Mouse (Mus musculus) lung, postnatal 4 days (tissue): ENCODE results near the gene Card6.
A peak's percentile ranks its signal among the peaks of the same experiment; 100 is the strongest.

Source experiments
- DNase-seq, 2 experiments: peaks; one replicate each; pipeline ENCODE4 v3.0.0; 2021

Card6 gene

DNA sequence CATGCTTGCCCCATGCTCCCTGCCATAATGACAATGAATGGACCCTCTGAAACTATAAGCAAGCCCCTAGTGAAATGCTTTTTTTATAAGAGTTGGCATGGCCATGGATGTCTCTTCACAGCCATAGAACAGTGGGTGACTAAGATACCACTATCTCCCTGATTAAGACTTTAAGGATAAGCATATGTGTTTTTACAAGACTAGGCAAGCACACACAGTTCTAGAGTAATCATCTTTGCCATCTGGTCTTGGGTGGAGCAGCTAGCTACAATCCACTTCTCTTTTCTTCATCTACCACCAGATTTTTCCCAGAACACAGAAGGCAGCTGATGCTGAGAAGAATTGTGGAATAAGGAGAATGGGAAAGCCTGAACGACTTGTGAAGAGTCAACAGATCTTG, 27.1 kb downstream of the Card6 start:
- DNase-seq = no peak

DNA sequence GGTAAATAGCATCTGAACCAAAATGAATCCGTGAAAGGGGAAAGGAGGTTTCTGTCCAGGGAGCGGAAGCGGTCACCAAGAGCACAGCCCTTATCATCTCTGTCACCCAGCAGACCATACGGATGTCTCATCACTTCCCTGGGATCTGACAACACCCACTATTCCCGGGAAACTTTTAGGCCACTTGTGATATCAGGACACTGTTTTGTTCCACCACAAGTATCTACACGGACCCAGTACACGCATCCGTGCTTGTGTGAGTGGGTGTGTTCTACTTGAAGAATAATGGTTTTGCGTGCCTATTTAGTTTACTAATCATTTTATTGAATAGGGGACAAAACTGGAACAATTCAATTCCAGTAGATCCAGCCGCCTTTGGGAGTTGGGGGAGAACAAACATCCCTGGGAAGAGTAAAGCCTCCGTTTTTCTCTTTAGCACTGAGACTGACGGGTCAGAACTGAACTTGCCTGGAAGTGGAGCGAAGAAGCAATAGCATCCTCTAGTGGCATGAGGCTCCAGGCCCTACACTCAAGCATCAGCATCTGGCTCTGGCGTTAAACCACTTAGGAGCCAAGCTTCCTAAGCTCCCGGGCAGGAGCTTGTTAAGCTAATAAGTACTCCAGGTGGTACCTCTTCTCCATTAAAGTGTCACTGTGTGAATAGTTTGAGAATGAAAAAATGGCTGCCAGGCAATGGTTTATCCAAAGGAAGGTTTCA, 39.4 kb downstream of the Card6 start:
- DNase-seq = peak; percentile 25 to 36

DNA sequence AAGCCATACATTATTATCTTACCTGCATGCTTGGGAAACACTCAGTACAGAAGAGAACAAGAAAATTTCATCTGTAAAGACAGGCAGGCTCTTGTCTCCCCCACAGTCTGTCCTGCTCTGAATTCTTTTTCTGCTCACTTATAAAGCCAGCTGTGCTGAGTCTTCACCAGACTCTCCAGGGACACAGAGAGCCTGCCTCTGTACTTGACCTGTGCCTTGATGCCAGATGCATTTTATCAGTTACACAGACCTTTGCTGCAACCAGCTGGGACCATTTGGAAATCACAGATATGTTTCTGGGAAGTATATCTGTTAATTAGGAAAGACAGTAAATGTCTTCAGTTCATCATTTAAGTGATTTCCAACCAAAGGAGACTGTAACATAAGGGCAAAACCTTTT, 44.7 kb downstream of the Card6 start, which contains the start of gene C7:
C7 (minus strand) TSS at position 106 of the 400 bp plus-strand sequence.
- DNase-seq = peak in 1 of 2 experiments; percentile 32
